Mouse (Mus musculus): ENCODE measurements around the gene Atp1a2. TPM values are rescaled to one million over a fixed set of nuclear protein-coding genes. Genes with fewer than 3 reads are reported as not detected.

Atp1a2 gene
- polyA plus RNA-seq, 1 experiment from 2014 or later: 7.5 TPM

- H3K4me2 ChIP-seq (ENCODE audit: low read depth, low read length): no peak overlapping the region
- H3K36me3 ChIP-seq (ENCODE audit: control insufficient read depth, insufficient read depth, low read length): no peaks in the 10 kb centered on the region
- WGBS: 44% methylated on average over 2 of the region's 2 CpGs
- H3K4me3 ChIP-seq (replicated peaks; ENCODE audit: low read length): no peak overlapping the region
- peaks cover 30% of the 10 kb centered on the region for H3K27me3 ChIP-seq (ENCODE audit: control insufficient read depth, insufficient read depth, low read length)
- H3K27ac ChIP-seq (ENCODE audit: low read length): no peak overlapping the region
- no peak for ATAC-seq (ENCODE audit: insufficient read depth, low FRiP score)
- peaks cover 4% of the 10 kb centered on the region for H3K4me1 ChIP-seq (ENCODE audit: control insufficient read depth, insufficient read depth, low read length)
- no peaks in the 10 kb centered on the region for H3K9me3 ChIP-seq (replicated peaks; ENCODE audit: control insufficient read depth, low read length)
- H3K9ac ChIP-seq (ENCODE audit: low read length): no peak overlapping the region
These were observed 39.7 kb upstream of the Atp1a2 start for GRCm38 (mm10) chr1:172337411-172338185.

GRCm38 (mm10) chr1:172335804-172336203, 37.9 kb upstream of the Atp1a2 start:
- Histone ChIP-seq H3K4me1 (ENCODE audit: control insufficient read depth, insufficient read depth, low read length) (peaks cover 4% of the 10 kb centered on the region), H3K27ac (ENCODE audit: low read length) (no peak overlapping the region), H3K27me3 (ENCODE audit: control insufficient read depth, insufficient read depth, low read length) (peaks cover 16% of the 10 kb centered on the region), H3K4me2 (ENCODE audit: low read depth, low read length) (no peak overlapping the region), H3K9me3 (replicated peaks; ENCODE audit: control insufficient read depth, low read length) (no peaks in the 10 kb centered on the region), H3K9ac (ENCODE audit: low read length) (no peak overlapping the region), H3K4me3 (replicated peaks; ENCODE audit: low read length) (no peak overlapping the region), H3K36me3 (ENCODE audit: control insufficient read depth, insufficient read depth, low read length) (no peaks in the 10 kb centered on the region)
- WGBS: 69% methylated on average over 15 of the region's 15 CpGs
- ATAC-seq (ENCODE audit: insufficient read depth, low FRiP score): no peak

- Histone ChIP-seq H3K27ac (ENCODE audit: low read length) (no peak overlapping the region), H3K9me3 (replicated peaks; ENCODE audit: control insufficient read depth, low read length) (no peaks in the 10 kb centered on the region), H3K9ac (ENCODE audit: low read length) (no peak overlapping the region), H3K27me3 (ENCODE audit: control insufficient read depth, insufficient read depth, low read length) (peaks cover 20% of the 10 kb centered on the region), H3K4me2 (ENCODE audit: low read depth, low read length) (no peak overlapping the region), H3K4me1 (ENCODE audit: control insufficient read depth, insufficient read depth, low read length) (no peaks in the 10 kb centered on the region), H3K4me3 (replicated peaks; ENCODE audit: low read length) (no peak overlapping the region), H3K36me3 (ENCODE audit: control insufficient read depth, insufficient read depth, low read length) (no peaks in the 10 kb centered on the region)
- ATAC-seq (ENCODE audit: insufficient read depth, low FRiP score): no peak
- WGBS: 14% methylated on average over 3 of the region's 3 CpGs
These were observed 35.6 kb upstream of the Atp1a2 start for GRCm38 (mm10) chr1:172333512-172333911.

- no peak overlapping the region for H3K4me3 ChIP-seq (replicated peaks; ENCODE audit: low read length)
These were observed 35.1 kb upstream of the Atp1a2 start for GRCm38 (mm10) chr1:172332925-172333324.

GRCm38 (mm10) chr1:172331422-172331947, 33.6 kb upstream of the Atp1a2 start:
- Histone ChIP-seq H3K9me3 (replicated peaks; ENCODE audit: control insufficient read depth, low read length) (no peaks in the 10 kb centered on the region), H3K4me2 (ENCODE audit: low read depth, low read length) (no peak overlapping the region), H3K27me3 (ENCODE audit: control insufficient read depth, insufficient read depth, low read length) (peaks cover 37% of the 10 kb centered on the region), H3K9ac (ENCODE audit: low read length) (no peak overlapping the region), H3K4me1 (ENCODE audit: control insufficient read depth, insufficient read depth, low read length) (0 out of 2 replicates have a peak, but pooled peaks cover under 1% of the 10 kb centered on the region), H3K4me3 (replicated peaks; ENCODE audit: low read length) (no peak overlapping the region), H3K36me3 (ENCODE audit: control insufficient read depth, insufficient read depth, low read length) (no peaks in the 10 kb centered on the region), H3K27ac (ENCODE audit: low read length) (no peak overlapping the region)
- WGBS: 72% methylated on average over 8 of the region's 8 CpGs
- ATAC-seq (ENCODE audit: insufficient read depth, low FRiP score): no peak

More at GRCm38 (mm10) chr1:172332925-172333324, 35.1 kb upstream of the Atp1a2 start:
- Histone ChIP-seq H3K27me3 (ENCODE audit: control insufficient read depth, insufficient read depth, low read length) (peaks cover 23% of the 10 kb centered on the region), H3K9me3 (replicated peaks; ENCODE audit: control insufficient read depth, low read length) (no peaks in the 10 kb centered on the region), H3K27ac (ENCODE audit: low read length) (no peak overlapping the region), H3K36me3 (ENCODE audit: control insufficient read depth, insufficient read depth, low read length) (no peaks in the 10 kb centered on the region), H3K9ac (ENCODE audit: low read length) (no peak overlapping the region), H3K4me2 (ENCODE audit: low read depth, low read length) (no peak overlapping the region), H3K4me1 (ENCODE audit: control insufficient read depth, insufficient read depth, low read length) (no peaks in the 10 kb centered on the region)
- 83% methylated on average over 2 of the region's 2 CpGs for WGBS
- ATAC-seq (ENCODE audit: insufficient read depth, low FRiP score): no peak

- no peak for ATAC-seq (ENCODE audit: insufficient read depth, low FRiP score)
- H3K9me3 ChIP-seq (replicated peaks; ENCODE audit: control insufficient read depth, low read length): no peaks in the 10 kb centered on the region
- H3K27me3 ChIP-seq (ENCODE audit: control insufficient read depth, insufficient read depth, low read length): peaks cover 53% of the 10 kb centered on the region
- no peak overlapping the region for H3K9ac ChIP-seq (ENCODE audit: low read length)
- H3K27ac ChIP-seq (ENCODE audit: low read length): no peak overlapping the region
- H3K4me2 ChIP-seq (ENCODE audit: low read depth, low read length): no peak overlapping the region
- H3K36me3 ChIP-seq (ENCODE audit: control insufficient read depth, insufficient read depth, low read length): no peaks in the 10 kb centered on the region
- H3K4me3 ChIP-seq (replicated peaks; ENCODE audit: low read length): no peak overlapping the region
- WGBS: 64% methylated on average over 6 of the region's 6 CpGs
- 0 out of 2 replicates have a peak, but pooled peaks cover 7% of the 10 kb centered on the region for H3K4me1 ChIP-seq (ENCODE audit: control insufficient read depth, insufficient read depth, low read length)
These were observed 31.8 kb upstream of the Atp1a2 start for GRCm38 (mm10) chr1:172329616-172330015.

GRCm38 (mm10) chr1:172329131-172329530, 31.3 kb upstream of the Atp1a2 start, which contains the start of gene Kcnj9:
Gene Kcnj9 (minus strand): TSS chr1:172329318.
- H3K4me3 ChIP-seq (replicated peaks; ENCODE audit: low read length): no peak within 1 kb of the TSS
- H3K9me3 ChIP-seq (replicated peaks; ENCODE audit: control insufficient read depth, low read length): no peaks in the 10 kb centered on the region
- 20% methylated on average over 9 of the region's 9 CpGs for WGBS
- no peaks in the 10 kb centered on the region for H3K36me3 ChIP-seq (ENCODE audit: control insufficient read depth, insufficient read depth, low read length)
- H3K27ac ChIP-seq (ENCODE audit: low read length): no peak within 1 kb of the TSS
- no peak within 1 kb of the TSS for H3K4me2 ChIP-seq (ENCODE audit: low read depth, low read length)
- peaks cover 53% of the 10 kb centered on the region for H3K27me3 ChIP-seq (ENCODE audit: control insufficient read depth, insufficient read depth, low read length)
- H3K9ac ChIP-seq (ENCODE audit: low read length): no peak within 1 kb of the TSS
- ATAC-seq (ENCODE audit: insufficient read depth, low FRiP score): no peak
- H3K4me1 ChIP-seq (ENCODE audit: control insufficient read depth, insufficient read depth, low read length): 0 out of 2 replicates have a peak, but pooled peaks cover 7% of the 10 kb centered on the region

- H3K4me3 ChIP-seq (replicated peaks; ENCODE audit: low read length): no peak overlapping the region
- no peaks in the 10 kb centered on the region for H3K36me3 ChIP-seq (ENCODE audit: control insufficient read depth, insufficient read depth, low read length)
- peaks cover 49% of the 10 kb centered on the region for H3K27me3 ChIP-seq (ENCODE audit: control insufficient read depth, insufficient read depth, low read length)
- H3K4me1 ChIP-seq (ENCODE audit: control insufficient read depth, insufficient read depth, low read length): 0 out of 2 replicates have a peak, but pooled peaks cover 7% of the 10 kb centered on the region
- no peak overlapping the region for H3K9ac ChIP-seq (ENCODE audit: low read length)
- WGBS: 70% methylated on average over 7 of the region's 7 CpGs
- no peak overlapping the region for H3K27ac ChIP-seq (ENCODE audit: low read length)
- no peak for ATAC-seq (ENCODE audit: insufficient read depth, low FRiP score)
- no peaks in the 10 kb centered on the region for H3K9me3 ChIP-seq (replicated peaks; ENCODE audit: control insufficient read depth, low read length)
- no peak overlapping the region for H3K4me2 ChIP-seq (ENCODE audit: low read depth, low read length)
These were observed 30.6 kb upstream of the Atp1a2 start for GRCm38 (mm10) chr1:172328461-172328860.

GRCm38 (mm10) chr1:172328041-172328440, 30.2 kb upstream of the Atp1a2 start:
- H3K9ac ChIP-seq (ENCODE audit: low read length): no peak overlapping the region
- H3K9me3 ChIP-seq (replicated peaks; ENCODE audit: control insufficient read depth, low read length): no peaks in the 10 kb centered on the region
- no peaks in the 10 kb centered on the region for H3K36me3 ChIP-seq (ENCODE audit: control insufficient read depth, insufficient read depth, low read length)
- no peak overlapping the region for H3K4me3 ChIP-seq (replicated peaks; ENCODE audit: low read length)
- H3K27ac ChIP-seq (ENCODE audit: low read length): no peak overlapping the region
- no peak for ATAC-seq (ENCODE audit: insufficient read depth, low FRiP score)
- H3K27me3 ChIP-seq (ENCODE audit: control insufficient read depth, insufficient read depth, low read length): peaks cover 48% of the 10 kb centered on the region
- 0 out of 2 replicates have a peak, but pooled peaks cover 7% of the 10 kb centered on the region for H3K4me1 ChIP-seq (ENCODE audit: control insufficient read depth, insufficient read depth, low read length)
- WGBS: 80% methylated on average over 3 of the region's 3 CpGs
- H3K4me2 ChIP-seq (ENCODE audit: low read depth, low read length): no peak overlapping the region
